Mouse (Mus musculus) spleen, adult 2 months (tissue): Measurements from ENCODE around the gene Pakap. TPM values are rescaled to one million over a fixed set of nuclear protein-coding genes. Genes with fewer than 3 reads are reported as not detected.

Experiments used
- DNase-seq, 2 experiments: peaks; one replicate each; pipeline versions ENCODE4 v3.0.0 to v3.0.0-alpha.2; 2012 to 2021; ENCODE audit warnings: low spot score in 2 of 2, low read depth in 1 of 2
- H3K27ac ChIP-seq: fragments of 200-500 bp; 2 replicates; pipeline ENCODE4 v1.5.1; 2012; ENCODE audit warnings: low read length, inconsistent platforms; ENCODE audit not compliant: insufficient read depth
- H3K27me3 ChIP-seq: fragments of 200-500 bp; 2 replicates; pipeline ENCODE4 v1.6.1; 2012; ENCODE audit warnings: mild to moderate bottlenecking, moderate library complexity, low read length, inconsistent platforms; ENCODE audit not compliant: control insufficient read depth, insufficient read depth
- H3K36me3 ChIP-seq: fragments of 200-500 bp; 2 replicates; pipeline ENCODE4 v1.6.1; 2012; ENCODE audit warnings: mild to moderate bottlenecking, low read length, inconsistent platforms; ENCODE audit not compliant: control insufficient read depth, insufficient read depth
- H3K4me1 ChIP-seq: fragments of 200-500 bp; 2 replicates; pipeline ENCODE4 v1.6.1; 2011; ENCODE audit warnings: inconsistent platforms; ENCODE audit not compliant: control insufficient read depth, insufficient read depth, insufficient read length
- H3K4me3 ChIP-seq: fragments of 200-500 bp; 2 replicates; pipeline ENCODE4 v1.5.1; 2011; ENCODE audit warnings: mild to moderate bottlenecking, inconsistent platforms; ENCODE audit not compliant: insufficient read depth, insufficient read length; ENCODE audit errors: extremely low read depth
- CTCF ChIP-seq: fragments of 200-500 bp; IDR thresholded peaks from 2 replicates; pipeline ENCODE4 v1.5.1; 2011; ENCODE audit warnings: mild to moderate bottlenecking, inconsistent platforms; ENCODE audit not compliant: insufficient read depth, insufficient read length, insufficient replicate concordance; ENCODE audit errors: extremely low read depth
- POLR2A ChIP-seq: fragments of 200-500 bp; IDR thresholded peaks from 2 replicates; pipeline ENCODE4 v1.6.1; 2011; ENCODE audit warnings: low read depth, low read length, inconsistent platforms
- WGBS: fragments of 180-500 bp; shearing (Covaris S2); methylation state at CpG from one replicate; pipeline ENCODE4 v1.1.7; 2018; 5-methylcytosine and 5-hydroxymethylcytosine counted together
- polyA plus RNA-seq: library from polyadenylated mRNA; depleted of rRNA; stranded (reverse); fragments of >200 nt; gene quantifications from 2 replicates; pipeline ENCODE4 v1.2.3, GENCODE M21; 2012

Pakap gene
- polyA plus RNA-seq, 1 experiment, result 0.29 TPM

GRCm38 (mm10) chr4:57606258-57606657 lies 38.3 kb downstream of the Pakap start:
- H3K36me3 ChIP-seq, result no peaks in the 10 kb centered on the region
- H3K4me3 ChIP-seq, result no peak overlapping the region
- TF ChIP-seq POLR2A (no peak), CTCF (no peak)
- DNase-seq, result no peak
- H3K27me3 ChIP-seq, result no peaks in the 10 kb centered on the region
- no peak overlapping the region for H3K27ac ChIP-seq
- H3K4me1 ChIP-seq, result no peaks in the 10 kb centered on the region
- 83% methylated on average over 3 of the region's 3 CpGs for WGBS

DNA sequence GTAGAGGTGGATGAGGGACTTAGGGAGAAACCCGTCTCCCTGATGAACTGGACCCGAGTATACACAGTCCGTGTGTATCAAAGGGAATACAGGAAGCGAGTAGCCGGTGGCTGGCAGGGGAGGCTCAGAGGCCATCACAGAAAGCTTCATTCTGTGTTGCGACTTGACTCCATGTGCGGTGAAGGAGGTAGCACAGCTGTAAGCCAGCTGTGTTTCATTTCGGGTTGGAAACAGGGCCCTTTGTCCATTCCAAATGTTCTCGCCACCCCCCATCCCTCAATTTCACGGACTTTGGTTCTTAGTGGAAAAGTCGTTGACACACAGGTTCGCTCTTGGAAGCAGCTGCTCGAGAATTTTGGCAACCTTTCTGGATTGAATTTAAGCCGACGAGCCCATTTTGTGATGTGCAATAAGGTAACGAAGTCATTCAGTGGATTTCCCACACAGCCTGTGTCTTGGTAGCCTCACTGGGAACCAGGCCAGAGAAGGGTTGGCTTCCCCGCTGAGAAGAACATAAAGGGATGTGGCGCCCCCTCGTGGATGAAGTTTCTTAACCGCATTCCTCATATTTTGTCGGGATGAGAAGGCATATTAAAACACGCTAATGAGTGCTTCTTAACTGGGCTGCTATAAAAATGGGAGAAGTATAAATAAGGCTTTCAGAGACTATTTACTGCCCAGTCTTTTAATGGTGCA lies 39.4 kb downstream of the Pakap start:
- WGBS, result 56% methylated on average over 22 of the region's 22 CpGs
- H3K27ac ChIP-seq, result no peak overlapping the region
- H3K36me3 ChIP-seq, result no peaks in the 10 kb centered on the region
- no peak overlapping the region for H3K4me3 ChIP-seq
- H3K27me3 ChIP-seq, result no peaks in the 10 kb centered on the region
- peak in 1 of 2 experiments; percentile 24 for DNase-seq
- no peaks in the 10 kb centered on the region for H3K4me1 ChIP-seq
- no peak for TF ChIP-seq POLR2A
- TF ChIP-seq CTCF, result peak; percentile 8; the same call in 1 of the 2 replicates

DNA sequence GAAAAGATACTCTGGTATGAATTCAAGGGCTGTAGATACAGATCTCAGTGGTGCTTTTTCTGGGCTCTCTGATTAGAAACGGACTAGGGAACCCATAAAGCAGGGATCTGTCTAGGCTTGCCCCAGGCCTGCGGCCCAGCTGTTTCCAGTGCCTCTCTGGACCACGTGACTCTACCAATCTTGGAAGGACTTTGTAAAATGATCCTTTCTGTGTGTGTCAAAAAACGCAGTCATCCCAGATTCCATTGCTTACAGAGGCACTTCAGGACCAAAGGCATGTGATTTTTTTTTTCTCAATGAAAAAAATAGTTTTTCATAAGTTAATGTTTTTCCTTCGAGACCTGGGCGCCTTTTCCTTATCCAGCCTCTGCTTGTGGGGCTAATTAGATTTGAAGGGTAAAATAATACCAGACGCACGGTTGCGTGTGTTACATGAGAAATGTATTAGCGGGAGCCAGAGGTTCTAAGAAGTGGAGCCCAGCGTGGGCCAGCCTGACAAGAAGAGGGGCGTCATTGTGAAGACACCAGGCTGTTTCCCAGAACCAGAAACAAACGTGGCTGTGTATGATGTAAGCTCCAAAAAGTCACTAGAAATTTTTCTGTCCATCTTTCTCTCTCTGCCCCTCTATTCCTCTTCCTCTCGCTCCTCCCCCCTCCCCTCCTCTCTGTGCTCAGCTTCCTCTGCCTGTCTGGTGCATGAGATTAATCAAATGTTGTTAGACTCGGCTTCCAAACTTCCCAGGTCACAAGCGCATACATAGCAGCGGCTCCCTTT lies 43.5 kb downstream of the Pakap start:
- no peak for TF ChIP-seq CTCF
- no peak for TF ChIP-seq POLR2A
- H3K36me3 ChIP-seq, result no peaks in the 10 kb centered on the region
- no peak for DNase-seq
- H3K27ac ChIP-seq, result no peak overlapping the region
- no peak overlapping the region for H3K4me3 ChIP-seq
- 74% methylated on average over 17 of the region's 17 CpGs for WGBS
- no peaks in the 10 kb centered on the region for H3K27me3 ChIP-seq
- no peaks in the 10 kb centered on the region for H3K4me1 ChIP-seq

DNA sequence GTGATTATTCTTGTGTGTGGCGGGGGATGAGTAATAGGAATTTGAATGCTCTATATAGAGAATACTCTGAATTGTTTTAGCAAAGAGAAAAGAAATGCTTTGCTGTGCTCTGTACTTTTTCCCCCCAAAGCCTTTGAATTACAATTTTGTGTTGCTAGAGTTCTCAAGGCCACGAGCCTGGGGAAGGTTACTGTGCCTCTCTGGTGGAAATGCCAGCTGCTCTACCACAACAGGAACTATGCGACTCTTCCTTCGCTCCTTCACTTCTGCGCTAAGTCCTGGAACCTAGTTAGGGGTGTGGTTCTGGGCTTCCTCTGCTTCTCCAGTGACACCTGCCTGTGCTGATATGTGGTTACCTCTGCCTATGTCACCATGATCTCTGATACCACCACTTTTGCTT lies 44.7 kb downstream of the Pakap start:
- Histone ChIP-seq H3K4me3 (no peak overlapping the region), H3K27me3 (no peaks in the 10 kb centered on the region), H3K27ac (no peak overlapping the region), H3K36me3 (no peaks in the 10 kb centered on the region), H3K4me1 (no peaks in the 10 kb centered on the region)
- WGBS, result 37% methylated on average over 5 of the region's 5 CpGs
- TF ChIP-seq CTCF (no peak), POLR2A (no peak)
- no peak for DNase-seq

GRCm38 (mm10) chr4:57614686-57615085 lies 46.7 kb downstream of the Pakap start:
- Histone ChIP-seq H3K27me3 (no peaks in the 10 kb centered on the region), H3K4me1 (no peaks in the 10 kb centered on the region), H3K36me3 (no peaks in the 10 kb centered on the region), H3K27ac (no peak overlapping the region), H3K4me3 (no peak overlapping the region)
- DNase-seq, result no peak
- WGBS, result 83% methylated on average over 4 of the region's 4 CpGs
- TF ChIP-seq CTCF, result no peak
- TF ChIP-seq POLR2A, result no peak

- no peaks in the 10 kb centered on the region for H3K4me1 ChIP-seq
- H3K27me3 ChIP-seq, result no peaks in the 10 kb centered on the region
- no peak for DNase-seq
- no peak overlapping the region for H3K4me3 ChIP-seq
- 90% methylated on average over 6 of the region's 6 CpGs for WGBS
- H3K36me3 ChIP-seq, result no peaks in the 10 kb centered on the region
- H3K27ac ChIP-seq, result no peak overlapping the region
- no peak for TF ChIP-seq CTCF
- TF ChIP-seq POLR2A, result no peak
These were observed 50.8 kb downstream of the Pakap start for GRCm38 (mm10) chr4:57618743-57619142.

DNA sequence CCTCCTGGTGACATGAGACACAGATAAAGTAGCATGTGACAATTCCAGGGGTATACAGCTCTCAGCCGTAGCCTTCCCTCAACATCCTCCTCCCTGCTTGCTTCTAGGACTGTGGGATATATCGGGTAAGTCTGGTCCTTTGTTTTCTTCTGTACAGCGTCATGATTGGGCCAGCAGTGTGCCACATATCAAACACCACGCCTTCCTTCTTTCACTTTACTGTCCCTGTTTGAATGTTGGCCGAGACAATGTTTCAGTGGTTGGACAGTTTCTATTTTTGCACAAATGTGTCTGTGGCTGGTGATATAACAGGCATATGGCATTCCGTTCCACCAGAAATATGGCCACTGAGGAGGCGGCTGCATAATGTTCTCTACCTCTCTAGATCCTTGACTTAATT lies 54.8 kb downstream of the Pakap start:
- no peak overlapping the region for H3K4me3 ChIP-seq
- TF ChIP-seq POLR2A, result no peak
- no peak for TF ChIP-seq CTCF

More for the DNA sequence above, 54.8 kb downstream of the Pakap start:
- no peaks in the 10 kb centered on the region for H3K27me3 ChIP-seq
- no peak for DNase-seq
- no peak overlapping the region for H3K27ac ChIP-seq
- H3K36me3 ChIP-seq, result no peaks in the 10 kb centered on the region
- no peaks in the 10 kb centered on the region for H3K4me1 ChIP-seq
- WGBS, result 57% methylated on average over 7 of the region's 7 CpGs
